Mouse (Mus musculus): ENCODE measurements at regions not wholly inside any gene's neighbourhood (a gene's known extent, or its start where the extent isn't known, plus 50 kb on each side); places are given as distances from the start of the nearest gene placed in this dataset.

- no peak for DNase-seq (ENCODE audit: low read depth, low spot score)
Observed at GRCm38 (mm10) chr3:70097813-70098212, 90.4 kb downstream of the Otol1 start.

GRCm38 (mm10) chr3:70102091-70102490 is 94.7 kb downstream of the Otol1 start:
- DNase-seq (ENCODE audit: low read depth, low spot score): no peak

- DNase-seq (ENCODE audit: low read depth, low spot score): no peak
Observed at GRCm38 (mm10) chr3:70102593-70103213, 95.3 kb downstream of the Otol1 start.

- DNase-seq (ENCODE audit: low read depth, low spot score): peak; percentile 68
Observed at GRCm38 (mm10) chr3:70103983-70104827, 96.8 kb downstream of the Otol1 start.

- peak; percentile 51 for DNase-seq (ENCODE audit: low read depth, low spot score)
Observed at GRCm38 (mm10) chr3:70104828-70105399, 97.5 kb downstream of the Otol1 start.

- DNase-seq (ENCODE audit: low read depth, low spot score): no peak
Observed at GRCm38 (mm10) chr3:70105561-70105960, 98.1 kb downstream of the Otol1 start.

- DNase-seq (ENCODE audit: low read depth, low spot score): no peak
Observed at GRCm38 (mm10) chr3:70106141-70106540, 98.7 kb downstream of the Otol1 start.

- DNase-seq (ENCODE audit: low read depth, low spot score): no peak
Observed at GRCm38 (mm10) chr3:70126212-70126611, 118.8 kb downstream of the Otol1 start.

GRCm38 (mm10) chr3:70130241-70131029 is 123.0 kb downstream of the Otol1 start:
- DNase-seq (ENCODE audit: low read depth, low spot score): no peak

GRCm38 (mm10) chr3:70134963-70135362 is 127.5 kb downstream of the Otol1 start:
- DNase-seq (ENCODE audit: low read depth, low spot score): no peak

- no peak for DNase-seq (ENCODE audit: low read depth, low spot score)
Observed at GRCm38 (mm10) chr3:70138488-70138887, 131.1 kb downstream of the Otol1 start.

GRCm38 (mm10) chr3:70138926-70139325 is 131.5 kb downstream of the Otol1 start:
- no peak for DNase-seq (ENCODE audit: low read depth, low spot score)

GRCm38 (mm10) chr3:70145728-70146127 is 138.3 kb downstream of the Otol1 start:
- DNase-seq (ENCODE audit: low read depth, low spot score): no peak

- no peak for DNase-seq (ENCODE audit: low read depth, low spot score)
Observed at GRCm38 (mm10) chr3:70151156-70151555, 143.7 kb downstream of the Otol1 start.

GRCm38 (mm10) chr3:70160043-70160442 is 152.6 kb downstream of the Otol1 start:
- DNase-seq (ENCODE audit: low read depth, low spot score): no peak

- no peak for DNase-seq (ENCODE audit: low read depth, low spot score)
Observed at GRCm38 (mm10) chr3:70171667-70172066, 164.3 kb downstream of the Otol1 start.

- no peak for DNase-seq (ENCODE audit: low read depth, low spot score)
Observed at GRCm38 (mm10) chr3:70176391-70176790, 169.0 kb downstream of the Otol1 start.

GRCm38 (mm10) chr3:70181611-70182010 is 174.2 kb downstream of the Otol1 start:
- no peak for DNase-seq (ENCODE audit: low read depth, low spot score)

- no peak for DNase-seq (ENCODE audit: low read depth, low spot score)
Observed at GRCm38 (mm10) chr3:70190741-70191140, 183.3 kb downstream of the Otol1 start.

GRCm38 (mm10) chr3:70196671-70197070 is 189.3 kb downstream of the Otol1 start:
- no peak for DNase-seq (ENCODE audit: low read depth, low spot score)

GRCm38 (mm10) chr3:70198890-70199289 is 191.5 kb downstream of the Otol1 start:
- no peak for DNase-seq (ENCODE audit: low read depth, low spot score)

All from retina, postnatal 7 days (tissue).